Mouse (Mus musculus): ENCODE data around the gene Zfc3h1. TPM values are rescaled to one million over a fixed set of nuclear protein-coding genes. Genes with fewer than 3 reads are reported as not detected.
A peak's percentile ranks its signal among the peaks of the same experiment; 100 is the strongest.

The Zfc3h1 gene
- polyA plus RNA-seq, 1 experiment, result 116 TPM

DNA sequence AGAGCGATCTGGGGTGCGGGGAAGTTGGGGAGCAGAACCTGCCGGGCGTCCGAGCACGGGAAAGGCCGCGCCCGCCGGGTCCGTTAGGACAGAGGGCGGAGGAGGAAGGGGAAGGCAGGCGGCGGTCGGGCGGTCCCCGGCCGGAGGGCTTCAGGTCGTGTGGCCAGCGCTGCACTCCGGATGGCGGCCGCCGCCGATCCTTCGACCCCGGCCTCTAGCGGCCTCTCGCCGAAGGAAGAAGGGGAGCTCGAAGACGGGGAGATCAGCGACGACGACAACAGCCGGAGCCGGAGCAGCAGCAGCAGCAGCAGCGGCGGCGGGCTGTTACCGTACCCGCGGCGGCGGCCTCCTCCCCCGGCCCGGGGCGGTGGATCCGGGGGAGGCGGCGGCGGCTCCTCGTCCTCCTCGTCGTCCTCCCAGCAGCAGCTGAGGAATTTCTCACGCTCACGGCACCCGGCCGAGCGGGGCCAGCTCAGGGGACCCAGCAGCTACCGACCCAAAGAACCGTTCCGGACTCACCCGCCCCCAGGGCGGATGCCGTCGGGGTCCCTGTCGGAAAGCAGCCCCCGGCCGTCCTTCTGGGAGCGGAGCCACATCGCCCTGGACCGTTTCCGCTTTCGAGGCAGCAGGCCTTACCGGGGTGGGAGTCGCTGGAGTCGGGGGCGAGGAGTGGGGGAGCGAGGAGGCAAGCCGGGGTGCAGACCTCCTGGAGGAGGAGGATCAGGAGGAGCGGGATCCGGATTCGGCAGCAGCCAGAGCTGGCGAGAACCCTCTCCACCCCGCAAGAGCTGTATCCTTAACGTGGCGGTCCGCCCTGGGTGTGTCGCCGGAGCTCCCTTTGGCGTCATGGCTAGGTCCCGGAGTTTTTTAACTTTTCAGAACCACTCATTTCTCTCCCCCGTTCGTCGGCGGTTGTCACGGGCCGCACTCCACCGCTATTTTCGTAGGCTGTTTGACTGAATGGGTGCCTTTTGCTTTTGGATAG, 551 bp downstream of the Zfc3h1 start:
- DNase-seq (ENCODE audit: low spot score), result peak; percentile 88

DNA sequence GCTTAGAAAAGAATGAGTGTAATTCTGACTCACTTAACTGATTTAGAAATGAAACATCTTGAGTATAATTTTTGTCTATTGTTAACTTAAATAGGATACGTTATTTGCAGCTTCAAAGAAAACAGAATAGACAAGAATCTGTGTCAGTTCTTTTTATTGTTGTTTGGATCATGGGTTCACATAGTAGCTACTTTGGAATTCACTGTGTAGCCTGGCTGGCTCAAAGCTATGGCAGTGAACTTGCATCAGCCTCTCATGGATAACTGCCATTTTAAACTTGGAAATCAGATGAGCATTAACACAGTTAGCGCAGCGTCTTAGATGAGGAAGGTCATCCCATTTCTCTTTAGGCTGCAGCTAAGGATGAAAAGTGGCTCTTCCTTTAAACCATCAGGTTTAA, 3.1 kb downstream of the Zfc3h1 start:
- no peak for DNase-seq (ENCODE audit: low spot score)

DNA sequence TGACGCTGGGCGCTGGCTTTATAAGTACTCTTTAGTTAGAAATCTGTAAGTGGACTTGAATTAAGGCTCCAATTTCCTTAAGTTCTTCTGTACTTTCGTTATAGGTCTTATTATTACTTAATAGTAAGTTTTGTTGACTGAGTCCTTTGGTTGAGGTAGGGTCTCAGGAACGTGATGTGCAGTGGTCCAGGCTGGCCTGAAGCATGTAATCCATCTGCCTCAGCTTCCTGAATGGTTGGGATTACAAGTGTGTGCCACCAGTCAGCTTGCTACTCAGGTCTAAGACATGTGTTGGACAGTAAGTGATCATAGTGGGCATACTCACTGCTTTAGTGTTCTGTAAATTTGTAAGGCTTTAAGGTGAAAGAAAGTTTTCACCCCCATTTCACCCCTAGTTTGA, 6.3 kb downstream of the Zfc3h1 start:
- no peak for DNase-seq (ENCODE audit: low spot score)

DNA sequence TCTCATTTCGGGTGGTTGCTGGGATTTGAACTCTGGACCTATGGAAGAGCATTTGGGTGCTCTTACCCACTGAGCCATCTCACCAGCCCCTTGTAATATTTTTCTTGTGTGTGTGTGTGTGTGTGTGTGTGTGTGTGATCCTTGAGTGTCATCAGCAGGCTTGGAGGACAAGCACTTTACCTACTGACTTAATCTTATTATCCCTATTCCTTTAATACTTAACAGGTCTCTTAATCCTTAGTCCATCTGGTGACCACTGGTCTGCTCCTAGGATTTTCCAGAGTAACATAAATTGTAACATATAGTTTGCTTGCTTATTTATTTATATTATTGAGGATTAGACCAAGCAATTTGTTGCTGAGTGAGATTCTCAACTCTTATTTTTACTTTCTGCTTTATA, 7.1 kb downstream of the Zfc3h1 start:
- DNase-seq (ENCODE audit: low spot score), result no peak

DNA sequence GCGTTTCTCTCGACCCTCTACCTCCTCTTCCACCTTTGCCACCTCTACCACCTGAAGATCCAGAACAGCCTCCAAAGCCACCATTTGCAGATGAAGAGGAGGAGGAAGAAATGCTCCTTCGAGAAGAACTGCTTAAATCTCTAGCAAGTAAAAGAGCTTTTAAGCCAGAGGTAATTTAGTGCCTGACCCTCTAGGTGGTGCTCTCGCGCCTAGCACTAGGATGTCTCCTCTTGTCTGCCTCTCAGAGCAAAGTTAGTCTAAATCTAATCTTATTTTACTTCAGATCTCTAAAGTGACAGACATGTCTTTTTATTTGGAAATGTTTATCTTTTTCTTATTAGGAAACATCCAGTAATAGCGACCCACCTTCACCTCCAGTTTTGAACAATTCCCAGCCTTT, 21.6 kb downstream of the Zfc3h1 start:
- DNase-seq (ENCODE audit: low spot score), result peak; percentile 21

DNA sequence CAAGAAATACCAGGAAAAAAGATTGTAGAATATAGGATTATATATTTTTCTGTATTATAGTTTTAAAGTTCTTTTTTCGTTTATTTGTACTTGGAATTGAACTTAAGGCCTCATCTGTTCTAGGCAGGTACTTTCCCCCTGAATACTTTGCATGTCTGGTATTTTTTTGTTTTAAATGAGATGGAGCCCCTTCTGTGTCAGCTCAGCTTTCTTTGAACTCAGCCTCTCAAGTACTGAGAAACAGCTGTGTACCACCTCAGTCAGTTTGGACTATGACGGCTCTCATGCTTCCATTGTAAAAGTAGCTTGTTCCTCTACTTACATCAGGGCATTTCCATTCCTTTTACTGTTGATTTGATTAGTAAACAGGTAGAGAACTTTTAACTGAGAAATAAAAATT, 28.7 kb downstream of the Zfc3h1 start:
- DNase-seq (ENCODE audit: low spot score), result no peak

DNA sequence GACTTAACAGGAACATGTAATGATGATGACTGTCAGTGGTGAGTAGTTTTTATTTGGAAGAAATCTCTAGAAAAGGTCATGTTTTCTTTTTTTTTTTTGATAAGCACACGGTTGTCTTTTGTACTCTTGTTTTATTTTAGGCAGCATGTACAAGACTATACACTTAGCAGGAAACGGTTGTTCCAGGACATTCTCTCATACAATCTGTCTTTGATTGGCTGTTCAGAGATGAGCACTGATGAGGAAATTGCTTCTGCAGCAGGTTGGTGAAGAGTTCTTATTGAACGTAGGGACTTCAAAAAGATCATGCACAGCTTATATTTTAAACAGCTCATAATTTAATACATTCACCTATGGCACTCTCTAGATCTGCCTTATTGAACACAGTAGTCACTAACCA, 29.3 kb downstream of the Zfc3h1 start:
- no peak for DNase-seq (ENCODE audit: low spot score)

DNA sequence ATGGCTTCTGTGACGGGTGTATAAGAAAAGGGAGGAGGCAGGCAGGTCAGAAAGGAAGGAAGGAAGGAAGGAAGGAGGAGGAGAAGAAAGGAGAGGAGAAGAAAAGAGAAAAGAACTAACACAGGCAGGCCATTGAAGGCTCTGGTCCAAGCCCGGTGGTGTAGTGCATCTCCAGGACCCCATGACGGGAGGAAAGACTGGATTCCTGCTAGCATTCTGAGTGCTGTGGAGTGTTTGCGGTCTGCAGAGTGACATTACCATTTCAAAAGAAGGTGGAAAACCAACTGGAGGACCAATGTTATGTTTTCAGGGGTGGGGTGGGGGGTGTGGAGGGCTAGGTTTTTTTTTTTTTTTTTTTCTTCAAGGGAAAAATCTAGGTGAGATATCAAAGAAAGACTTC, 37.2 kb downstream of the Zfc3h1 start:
- no peak for DNase-seq (ENCODE audit: low spot score)

DNA sequence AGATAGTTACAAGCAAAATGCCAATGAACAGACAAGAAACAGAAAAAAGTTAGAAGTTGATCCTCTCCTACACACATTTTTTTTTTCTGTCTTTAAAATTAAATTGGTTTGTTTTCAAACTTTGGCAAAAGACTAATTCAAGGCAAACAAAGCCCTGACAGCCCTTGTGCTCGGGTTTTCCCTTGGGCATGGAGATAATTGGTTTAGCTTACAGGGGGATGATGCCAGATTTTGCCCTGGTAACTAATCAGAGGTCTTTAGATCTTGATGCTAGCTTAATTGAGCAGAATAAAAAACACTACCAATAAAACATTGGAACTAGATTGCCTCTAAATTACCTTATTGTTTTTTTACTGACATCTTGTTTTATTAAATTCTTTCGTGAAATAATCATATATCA, 40.6 kb downstream of the Zfc3h1 start:
- DNase-seq (ENCODE audit: low spot score), result no peak

DNA sequence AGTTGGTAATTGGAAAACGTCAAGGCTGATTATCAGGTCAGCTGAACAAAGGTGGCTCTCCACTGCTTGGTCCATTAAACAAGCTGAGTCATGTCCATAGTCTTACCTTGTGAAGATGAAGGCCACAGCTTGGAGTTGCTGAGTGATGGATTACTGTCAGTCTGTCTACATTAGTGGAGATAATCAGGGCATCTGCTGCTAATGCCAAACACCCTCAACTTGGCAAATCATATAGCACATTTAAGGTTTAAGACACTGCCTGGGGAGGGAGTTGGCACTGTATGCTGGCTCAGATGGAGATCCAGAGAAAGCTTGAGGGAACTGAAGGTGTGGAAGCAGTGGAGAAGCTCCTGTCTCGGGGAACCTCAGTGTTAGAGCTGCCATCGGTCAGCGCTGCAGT, 52.5 kb downstream of the Zfc3h1 start:
- no peak for DNase-seq (ENCODE audit: low spot score)

DNA sequence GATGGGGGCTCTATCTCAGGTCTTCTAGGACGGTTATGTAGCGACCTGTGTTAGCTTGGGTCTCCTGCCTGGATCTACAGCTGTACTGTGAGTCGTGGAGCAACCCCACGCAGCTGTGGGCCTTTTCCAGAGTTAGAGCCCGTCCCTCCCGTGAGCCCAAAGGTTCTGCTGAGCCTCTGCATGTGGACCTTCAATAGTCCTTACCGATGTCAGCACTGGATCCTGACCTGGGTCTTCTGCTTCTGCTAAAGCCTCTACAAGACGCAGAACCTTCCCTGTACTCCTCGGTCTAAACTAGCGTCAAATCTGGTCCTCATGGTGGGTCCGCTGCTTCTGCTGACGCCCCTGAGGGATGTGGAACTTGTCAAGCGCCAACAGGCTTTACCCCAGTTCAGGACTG, 63.9 kb downstream of the Zfc3h1 start:
- no peak for DNase-seq (ENCODE audit: low spot score)

DNA sequence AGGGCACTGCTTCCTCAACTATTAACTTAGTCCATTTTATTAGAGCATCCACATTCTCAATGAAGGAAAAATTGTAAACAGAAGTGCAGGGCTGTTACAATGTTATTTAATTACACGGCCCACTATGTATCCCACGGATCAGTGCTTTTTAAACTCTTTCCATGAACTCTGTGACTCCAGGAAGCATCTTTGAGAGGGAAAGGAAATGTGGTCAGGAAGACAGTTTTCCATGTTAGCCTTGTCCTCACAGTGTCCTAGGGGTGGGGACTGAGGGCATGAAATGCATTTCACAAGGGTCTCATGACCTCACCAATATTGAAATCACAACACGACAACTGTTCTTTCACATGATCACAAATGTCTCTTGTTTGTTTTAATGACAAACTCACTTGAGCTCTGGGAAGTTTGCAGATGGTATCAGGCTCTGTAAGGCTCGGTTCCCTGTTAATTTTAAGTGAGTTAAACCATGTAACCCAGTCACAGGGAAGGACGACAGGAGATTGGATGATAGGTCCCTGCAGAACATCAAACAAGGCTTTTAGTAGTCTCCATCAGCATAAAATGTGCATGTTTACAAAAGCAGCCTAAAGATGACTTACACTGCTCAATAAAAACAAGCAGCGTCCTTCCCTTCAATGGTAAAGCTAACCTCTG, 72.7 kb downstream of the Zfc3h1 start:
- no peak for DNase-seq (ENCODE audit: low spot score)

DNA sequence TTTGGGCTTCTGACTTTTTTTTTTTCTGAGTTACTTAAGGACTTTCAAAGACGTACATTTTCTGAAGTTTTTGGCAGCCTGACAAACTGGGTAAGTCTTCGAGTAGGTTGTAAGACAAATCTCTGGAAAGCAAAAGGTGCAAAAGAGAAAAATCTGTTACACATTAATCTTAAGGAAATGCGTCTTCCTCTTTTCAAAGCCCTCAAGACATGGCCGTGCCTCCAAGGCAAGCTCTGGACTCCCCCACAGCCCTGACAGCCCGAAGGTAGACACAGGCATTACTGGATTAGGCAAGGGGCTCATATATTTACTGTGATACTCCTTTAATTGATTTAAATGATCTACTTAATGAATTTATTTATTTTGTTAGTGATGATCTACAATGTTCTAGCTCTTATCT, 77.9 kb downstream of the Zfc3h1 start:
- no peak for DNase-seq (ENCODE audit: low spot score)

DNA sequence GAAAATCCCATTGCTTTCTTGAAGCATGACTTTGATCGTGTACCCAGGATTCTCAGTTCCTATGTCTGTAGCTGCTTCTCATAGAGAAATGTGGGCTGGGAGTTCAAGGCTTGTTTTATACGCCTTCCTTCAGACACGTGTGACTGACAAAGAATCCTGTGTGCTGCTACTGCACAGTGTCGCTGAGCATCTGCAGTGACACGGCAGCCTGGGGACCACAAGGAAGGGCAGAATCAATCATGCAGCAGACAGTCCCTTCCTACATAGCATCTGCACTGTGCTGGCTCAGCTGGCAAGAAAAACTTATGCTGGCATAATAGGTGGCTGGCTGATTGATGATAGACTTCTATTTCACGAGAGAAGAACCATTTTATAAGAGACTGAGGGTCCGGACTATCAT, 80.3 kb downstream of the Zfc3h1 start:
- no peak for DNase-seq (ENCODE audit: low spot score)

DNA sequence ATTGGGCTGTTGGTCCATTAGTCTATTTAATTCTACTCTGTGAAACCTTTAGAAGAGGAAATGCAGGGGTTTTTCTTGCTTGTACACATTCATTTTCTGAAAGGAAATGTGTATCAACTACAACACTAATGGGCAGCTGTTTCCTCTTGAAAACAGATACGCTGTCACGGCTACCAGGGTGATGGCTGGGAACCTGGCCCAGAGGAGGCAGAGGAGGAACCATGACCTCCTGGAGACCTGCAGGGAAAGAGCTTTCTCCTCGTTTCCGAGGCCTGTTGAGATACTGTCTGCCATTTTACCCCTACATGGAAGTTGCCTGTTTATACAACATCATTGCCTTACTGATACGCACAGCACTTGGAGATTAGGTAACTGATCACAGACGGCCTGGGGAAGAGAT, 81.0 kb downstream of the Zfc3h1 start:
- no peak for DNase-seq (ENCODE audit: low spot score)

DNA sequence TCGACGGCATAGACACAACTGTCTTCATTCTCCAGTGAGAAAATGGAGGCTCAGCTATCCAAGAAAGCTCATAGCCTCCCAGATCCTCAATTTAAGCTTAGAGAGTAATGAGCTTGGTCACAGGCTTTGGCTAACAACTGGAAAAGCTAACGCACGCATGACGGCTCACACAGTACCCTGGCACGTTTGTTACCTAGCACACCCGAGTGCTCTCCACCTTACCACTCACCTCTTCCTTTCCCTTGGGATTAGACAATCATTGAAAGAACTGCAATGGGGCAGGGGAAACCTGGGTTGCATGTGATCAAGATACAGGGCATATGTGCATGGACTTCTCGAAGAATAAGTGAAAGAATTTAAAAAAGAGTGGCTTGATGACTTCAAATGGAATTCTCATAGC, 83.2 kb downstream of the Zfc3h1 start:
- no peak for DNase-seq (ENCODE audit: low spot score)

DNA sequence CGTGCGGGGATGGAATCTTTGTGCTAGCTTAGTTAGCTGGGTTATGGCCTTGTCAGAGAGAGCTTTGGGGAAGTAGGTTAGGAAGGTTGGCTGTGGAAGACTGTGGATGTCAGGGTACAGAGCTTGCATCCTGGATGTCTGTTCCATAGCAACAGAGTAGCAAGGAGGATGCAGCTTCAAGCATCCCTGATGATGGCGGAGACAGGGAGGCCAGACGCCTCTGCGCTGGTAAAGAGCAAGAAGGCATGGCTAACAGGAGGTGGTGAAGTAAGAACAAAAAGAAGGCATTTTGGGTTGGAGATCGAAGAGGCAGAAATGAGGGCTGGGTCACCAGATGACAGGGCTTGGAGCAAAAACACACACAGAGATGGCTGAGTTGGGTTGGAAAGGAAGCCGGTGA, 83.9 kb downstream of the Zfc3h1 start:
- DNase-seq (ENCODE audit: low spot score), result no peak

DNA sequence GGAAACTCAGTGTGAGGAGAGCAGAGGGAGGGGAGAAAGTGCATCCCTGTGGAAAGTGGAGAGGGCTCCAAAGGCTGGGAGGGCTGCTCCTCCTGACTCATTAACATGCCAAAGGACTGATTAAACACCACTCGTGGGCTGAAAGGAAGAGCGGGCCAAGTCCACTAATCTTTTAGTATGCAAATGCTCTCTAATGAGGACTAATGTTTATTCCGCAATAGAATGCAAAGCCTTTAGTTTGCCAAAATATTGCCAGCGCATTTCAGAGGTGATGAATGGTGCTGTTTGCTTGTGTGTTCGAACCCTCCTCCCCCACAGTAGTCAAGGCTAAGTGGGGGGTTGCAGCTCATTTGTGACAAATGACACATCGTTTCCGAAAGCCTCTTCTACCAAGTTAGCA, 84.3 kb downstream of the Zfc3h1 start:
- no peak for DNase-seq (ENCODE audit: low spot score)

DNA sequence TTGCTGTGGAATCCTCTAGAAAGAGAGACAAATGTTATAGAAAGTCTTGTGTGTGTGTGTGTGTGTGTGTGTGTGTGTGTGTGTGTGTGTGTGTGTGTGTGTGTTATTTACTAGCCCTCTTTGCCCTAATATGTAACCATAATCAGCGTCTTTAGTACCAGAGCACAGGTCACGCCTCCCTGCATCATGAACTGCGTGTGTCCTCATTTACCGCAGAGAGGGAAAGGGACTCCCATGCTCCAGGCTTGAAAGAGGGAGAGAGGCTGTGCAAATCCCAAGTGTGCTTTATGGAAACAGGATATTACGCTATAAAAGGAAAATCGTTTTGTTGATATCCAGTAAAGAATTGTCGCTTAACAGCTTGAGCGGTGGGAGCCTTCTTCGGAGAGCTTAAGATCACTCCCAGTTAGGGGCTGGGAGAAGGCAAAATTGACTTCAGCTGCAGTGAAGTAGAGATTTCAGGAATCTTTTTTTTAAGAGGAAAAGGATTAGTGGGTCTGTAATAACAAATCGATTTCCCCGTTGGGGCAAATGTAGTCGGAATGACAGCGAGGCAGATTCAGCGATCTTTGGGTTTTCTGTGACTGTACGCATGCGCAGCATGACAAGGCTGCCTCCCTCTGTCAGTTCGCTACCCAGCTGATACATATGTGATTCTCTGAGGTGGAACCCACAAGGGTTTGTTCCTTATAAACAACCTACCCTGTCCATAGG, 86.0 kb downstream of the Zfc3h1 start:
- no peak for DNase-seq (ENCODE audit: low spot score)

DNA sequence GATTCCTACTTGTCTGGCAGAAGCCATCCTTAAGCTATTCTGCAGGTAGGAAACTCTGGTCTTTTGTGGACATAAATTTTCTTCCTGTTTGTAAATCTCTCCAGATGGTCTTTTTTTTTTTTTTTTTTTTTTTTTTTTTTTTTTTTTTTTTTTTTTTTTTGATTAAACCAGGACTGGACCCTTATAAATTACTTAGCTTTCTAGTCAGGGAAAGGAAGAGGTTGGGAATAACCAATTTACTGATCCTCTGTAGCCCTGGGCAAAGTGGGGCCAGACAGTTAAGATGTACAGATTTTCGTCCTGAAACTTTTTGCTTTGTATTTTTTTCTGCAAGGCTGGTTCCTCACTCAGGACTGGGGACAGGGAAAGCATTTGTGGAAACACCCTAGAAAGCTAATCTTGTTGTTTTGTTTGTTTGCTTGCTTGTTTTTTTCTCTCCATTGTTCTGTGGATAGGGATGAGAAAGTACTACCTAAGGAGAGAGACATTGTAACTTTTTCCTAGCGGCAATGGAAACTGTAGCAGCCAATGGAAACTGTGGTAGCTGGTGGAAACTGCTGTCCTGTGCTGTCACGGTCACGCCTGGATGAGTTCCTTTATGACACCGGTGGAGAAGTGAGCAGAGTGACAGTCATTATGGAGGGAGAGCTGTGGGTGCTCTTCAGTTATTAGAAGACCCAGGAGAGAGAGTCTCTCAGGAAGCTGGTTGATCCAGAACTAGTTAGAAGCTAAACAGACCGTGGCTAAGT, 88.6 kb downstream of the Zfc3h1 start:
- no peak for DNase-seq (ENCODE audit: low spot score)

DNA sequence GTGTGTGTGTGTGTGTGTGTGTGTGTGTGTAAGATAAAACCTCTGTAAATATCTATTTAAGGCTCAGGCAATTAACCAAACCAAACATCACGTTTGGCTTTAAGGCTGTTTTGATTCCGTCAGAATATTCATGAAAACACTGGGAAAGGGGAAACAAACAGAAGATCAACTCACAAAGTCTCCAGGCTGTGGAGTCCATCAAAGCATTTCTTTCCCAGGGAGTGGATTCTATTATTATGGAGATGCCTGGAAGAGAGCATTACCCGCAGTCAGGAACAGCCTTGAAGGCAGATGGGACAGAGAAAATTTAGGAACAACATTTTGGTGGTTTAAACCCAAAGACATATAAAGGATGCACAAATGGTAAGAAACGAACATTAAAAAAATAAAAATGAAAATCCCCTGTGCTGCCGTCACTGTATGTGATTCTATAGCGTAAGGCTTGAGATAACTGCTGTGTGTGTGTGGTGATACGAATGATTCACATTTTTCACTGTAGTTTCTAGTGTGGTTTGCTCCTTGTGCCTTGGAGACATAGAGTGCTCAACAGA, 90.3 kb downstream of the Zfc3h1 start:
- DNase-seq (ENCODE audit: low spot score), result no peak

DNA sequence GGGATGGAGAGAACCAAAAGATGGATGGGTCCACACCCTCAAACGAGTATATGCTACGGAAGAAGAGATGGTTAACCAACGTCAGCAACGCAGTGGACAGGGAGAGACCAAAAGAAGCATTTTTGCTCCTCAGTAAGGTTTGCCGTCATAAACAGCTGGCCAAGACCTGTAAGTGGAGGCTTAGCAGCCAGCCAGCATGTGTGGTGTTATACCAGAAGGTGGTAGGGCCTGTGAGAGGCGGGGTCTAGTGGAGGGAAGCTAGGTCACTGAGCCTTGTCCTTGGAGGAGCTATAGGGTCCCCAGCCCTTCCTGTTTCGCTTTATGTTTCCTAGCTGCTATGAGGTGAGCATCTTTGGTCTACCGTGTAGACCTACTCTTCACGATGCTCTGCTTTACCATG, 91.7 kb downstream of the Zfc3h1 start:
- DNase-seq (ENCODE audit: low spot score), result no peak

All from urinary bladder, adult 2 months (tissue).